Mouse (Mus musculus) cerebellum, adult (tissue): ENCODE data around the gene 6030468B19Rik.
"Not testable (repeated sequence)": the region's sequence is repeated elsewhere in the genome, so short reads cannot be mapped to it uniquely, and the experiment has no call there.

Experiments used
- ATAC-seq: cut with Nextera tagmentation; 2 replicates; pipeline ENCODE4 v1.9.2; 2017; ENCODE audit warnings: mild to moderate bottlenecking, moderate library complexity, mixed read lengths; ENCODE audit not compliant: insufficient number of reproducible peaks, low FRiP score, low TSS enrichment

Gene 6030468B19Rik

GRCm38 (mm10) chr11:117778031-117778430 lies 19.4 kb upstream of the 6030468B19Rik start:
- ATAC-seq, result no peak

- no peak for ATAC-seq
Measured at GRCm38 (mm10) chr11:117778851-117779433, 18.5 kb upstream of the 6030468B19Rik start.

GRCm38 (mm10) chr11:117779434-117780198 lies 17.8 kb upstream of the 6030468B19Rik start:
- ATAC-seq, result no peak

- ATAC-seq, result no peak
Measured at GRCm38 (mm10) chr11:117780199-117780515, 17.3 kb upstream of the 6030468B19Rik start.

- no peak for ATAC-seq
Measured at GRCm38 (mm10) chr11:117780582-117781111, 16.8 kb upstream of the 6030468B19Rik start.

- ATAC-seq, result no peak
Measured at GRCm38 (mm10) chr11:117781199-117781821, 16.1 kb upstream of the 6030468B19Rik start.

GRCm38 (mm10) chr11:117781993-117782704 lies 15.3 kb upstream of the 6030468B19Rik start, which contains the start of the genes Tmc8 and Tmc6:
TSS of gene Tmc8 (plus strand) at chr11:117782076.
TSS of gene Tmc6 (minus strand) at chr11:117782198.
- ATAC-seq, result no peak

GRCm38 (mm10) chr11:117782705-117783034 lies 14.8 kb upstream of the 6030468B19Rik start:
- ATAC-seq, result no peak

- ATAC-seq, result no peak
Measured at GRCm38 (mm10) chr11:117783089-117783488, 14.4 kb upstream of the 6030468B19Rik start.

- ATAC-seq, result no peak
Measured at GRCm38 (mm10) chr11:117783683-117784309, 13.7 kb upstream of the 6030468B19Rik start.

GRCm38 (mm10) chr11:117786294-117786693 lies 11.2 kb upstream of the 6030468B19Rik start:
- no peak for ATAC-seq

GRCm38 (mm10) chr11:117788481-117788880 lies 9.0 kb upstream of the 6030468B19Rik start:
- not testable (repeated sequence) for ATAC-seq

GRCm38 (mm10) chr11:117790286-117790685 lies 7.2 kb upstream of the 6030468B19Rik start:
- ATAC-seq, result no peak

GRCm38 (mm10) chr11:117790703-117791440 lies 6.6 kb upstream of the 6030468B19Rik start:
- ATAC-seq, result no peak

- no peak for ATAC-seq
Measured at GRCm38 (mm10) chr11:117791441-117791761, 6.1 kb upstream of the 6030468B19Rik start.

GRCm38 (mm10) chr11:117792281-117792888 lies 5.1 kb upstream of the 6030468B19Rik start:
- no peak for ATAC-seq

- no peak for ATAC-seq
Measured at GRCm38 (mm10) chr11:117794035-117794551, 3.4 kb upstream of the 6030468B19Rik start.

- ATAC-seq, result no peak
Measured at GRCm38 (mm10) chr11:117796954-117797353, 506 bp upstream of the 6030468B19Rik start.

- ATAC-seq, result no peak
Measured at GRCm38 (mm10) chr11:117798160-117798541, 691 bp downstream of the 6030468B19Rik start.
